Mouse (Mus musculus) embryonic facial prominence, embryonic 10.5 days (tissue): ENCODE measurements at regions not wholly inside any gene's neighbourhood (a gene's known extent, or its start where the extent isn't known, plus 50 kb on each side); places are given as distances from the start of the nearest gene placed in this dataset.

Experiments used
- DNase-seq: peaks from one replicate; pipeline ENCODE4 v3.0.0-alpha.2; 2017; ENCODE audit warnings: low spot score
- H3K27ac ChIP-seq: fragments of 300-500 bp; sonication (generic); replicated peaks from 2 replicates; pipeline ENCODE4 v1.5.1; 2016; ENCODE audit warnings: mild to moderate bottlenecking
- H3K27me3 ChIP-seq: fragments of 300-500 bp; sonication (generic); replicated peaks from 2 replicates; pipeline ENCODE4 v1.6.1; 2016; ENCODE audit warnings: low read depth, mild to moderate bottlenecking; ENCODE audit not compliant: poor library complexity, severe bottlenecking
- H3K36me3 ChIP-seq: fragments of 300-500 bp; sonication (generic); replicated peaks from 2 replicates; pipeline ENCODE4 v1.6.1; 2016; ENCODE audit warnings: mild to moderate bottlenecking, moderate library complexity
- H3K4me1 ChIP-seq: fragments of 300-500 bp; sonication (generic); 2 replicates; pipeline ENCODE4 v1.6.1; 2016
- H3K4me3 ChIP-seq: fragments of 300-500 bp; sonication (generic); 2 replicates; pipeline ENCODE4 v1.5.1; 2016; ENCODE audit warnings: mild to moderate bottlenecking, moderate library complexity
- H3K9me3 ChIP-seq: fragments of 300-500 bp; sonication (generic); 2 replicates; pipeline ENCODE4 v1.6.1; 2016; ENCODE audit warnings: mild to moderate bottlenecking
- WGBS: fragments of 180-500 bp; shearing (Covaris S2); methylation state at CpG from one replicate; pipeline ENCODE4 v1.1.7; 2016; 5-methylcytosine and 5-hydroxymethylcytosine counted together

DNA sequence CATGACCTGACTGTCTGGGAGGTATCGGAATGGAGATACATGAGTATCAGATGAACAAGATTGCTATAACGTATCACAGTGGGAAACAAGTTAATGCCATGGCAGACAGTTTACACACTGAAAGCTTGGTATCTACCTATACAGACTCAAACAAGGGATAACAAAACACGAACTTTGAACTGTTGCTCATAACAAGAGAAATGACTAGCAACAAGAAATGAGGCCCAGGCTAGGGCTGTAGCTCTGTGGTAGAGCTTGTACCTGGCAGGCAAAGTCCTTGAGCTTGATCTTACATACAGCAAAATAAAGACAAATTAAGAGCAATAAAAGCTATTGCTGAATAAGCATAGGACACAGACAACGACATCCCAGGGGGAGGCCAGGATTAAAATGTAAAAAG, 172.4 kb upstream of the Pln start:
- no peak for DNase-seq
- WGBS, result 87% methylated on average over 4 of the region's 4 CpGs
- Histone ChIP-seq H3K4me1 (no peaks in the 10 kb centered on the region), H3K9me3 (no peaks in the 10 kb centered on the region), H3K4me3 (no peak overlapping the region), H3K27ac (no peak overlapping the region), H3K36me3 (no peaks in the 10 kb centered on the region), H3K27me3 (no peaks in the 10 kb centered on the region)

DNA sequence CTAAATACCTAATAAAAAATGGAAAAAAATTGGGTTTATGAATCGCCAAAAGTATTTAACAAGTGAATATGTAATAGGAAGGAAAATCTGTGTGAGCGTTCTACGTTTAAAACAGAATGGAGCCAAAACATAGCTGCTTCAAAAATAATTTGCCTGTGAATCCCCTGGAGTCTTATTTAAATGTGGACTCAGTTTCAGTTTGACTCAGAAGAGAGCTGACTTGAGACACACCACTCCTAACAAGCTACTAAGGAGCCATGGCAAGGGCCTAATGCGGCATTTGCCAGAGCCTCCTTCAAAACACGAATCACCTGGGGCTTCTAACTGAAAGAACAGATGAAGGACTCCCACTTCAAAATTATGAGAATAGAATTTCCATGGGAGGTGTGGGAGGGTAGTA, 169.7 kb upstream of the Pln start:
- no peaks in the 10 kb centered on the region for H3K4me1 ChIP-seq
- no peaks in the 10 kb centered on the region for H3K27me3 ChIP-seq
- no peaks in the 10 kb centered on the region for H3K36me3 ChIP-seq
- H3K27ac ChIP-seq, result no peak overlapping the region
- 96% methylated on average over 5 of the region's 5 CpGs for WGBS
- DNase-seq, result no peak
- H3K9me3 ChIP-seq, result no peaks in the 10 kb centered on the region
- H3K4me3 ChIP-seq, result no peak overlapping the region

DNA sequence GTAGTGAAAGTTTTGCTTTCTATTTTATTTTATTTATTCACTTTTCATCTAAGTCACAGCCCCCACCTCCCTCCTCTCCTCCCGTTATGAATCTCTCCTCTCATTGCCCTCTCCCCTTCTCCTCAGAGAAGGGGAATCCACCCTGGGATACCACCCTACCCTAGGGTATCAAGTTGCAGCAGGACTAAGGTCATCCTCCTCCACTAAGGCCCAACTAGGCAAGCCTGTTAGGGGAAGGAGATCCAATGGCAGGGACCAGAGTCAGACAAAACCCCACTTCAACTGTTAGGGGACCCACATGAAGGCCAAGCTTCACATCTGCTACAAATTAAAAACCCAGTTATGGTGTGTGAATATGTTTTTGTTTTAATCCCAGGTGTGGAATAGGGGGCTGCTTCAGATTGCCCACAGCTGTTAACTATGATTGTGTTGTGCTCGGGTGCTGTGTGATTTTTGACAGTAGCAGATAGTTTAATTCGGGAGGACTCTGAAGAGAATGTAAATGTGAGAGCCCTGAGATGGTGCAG, 163.4 kb upstream of the Pln start:
- Histone ChIP-seq H3K27me3 (no peaks in the 10 kb centered on the region), H3K4me3 (no peak overlapping the region), H3K9me3 (no peaks in the 10 kb centered on the region), H3K36me3 (no peaks in the 10 kb centered on the region), H3K4me1 (peaks cover 18% of the 10 kb centered on the region), H3K27ac (no peak overlapping the region)
- 43% methylated on average over 3 of the region's 3 CpGs for WGBS
- peak; percentile 24 for DNase-seq

DNA sequence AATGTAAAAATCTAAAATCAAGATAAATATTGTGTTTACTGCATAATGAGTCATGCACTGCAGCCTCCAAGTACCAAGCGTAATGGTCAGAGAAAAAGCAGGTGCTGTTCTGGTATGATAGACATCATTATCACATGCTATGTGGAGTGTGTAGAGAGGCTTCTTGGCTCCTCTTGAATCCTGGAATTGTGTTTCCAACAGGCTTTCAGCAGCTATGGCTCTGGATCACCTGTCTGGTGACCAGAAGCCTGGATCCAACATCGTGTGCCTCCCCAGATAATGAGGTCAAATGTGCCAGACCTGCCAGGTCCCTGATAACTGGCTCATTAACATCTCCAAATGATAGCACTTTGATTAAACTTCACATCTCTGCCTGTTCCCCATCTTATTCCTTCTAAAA, 161.5 kb upstream of the Pln start:
- WGBS, result 90% methylated on average over 2 of the region's 2 CpGs

DNA sequence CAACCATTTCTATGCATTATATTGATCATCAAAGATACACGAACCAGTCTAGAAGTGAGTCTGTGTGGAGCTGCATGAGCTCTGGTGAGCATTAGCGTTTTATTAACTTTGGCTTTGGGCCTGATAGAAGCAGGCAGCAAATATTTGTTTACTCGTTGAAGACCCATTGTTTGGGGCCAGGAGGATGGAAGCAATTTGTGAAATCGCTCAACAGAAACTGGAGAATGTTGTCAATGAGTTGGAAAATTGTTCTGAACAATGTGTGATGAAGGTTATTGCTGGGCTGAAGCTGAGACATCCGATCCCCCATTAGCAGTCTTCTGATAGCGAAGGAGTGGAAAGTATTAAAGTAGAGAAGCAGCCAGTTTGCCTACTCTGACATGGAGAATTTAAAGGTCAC, 158.9 kb upstream of the Pln start:
- Histone ChIP-seq H3K9me3 (no peaks in the 10 kb centered on the region), H3K4me3 (no peak overlapping the region), H3K36me3 (no peaks in the 10 kb centered on the region), H3K27me3 (no peaks in the 10 kb centered on the region), H3K27ac (no peak overlapping the region), H3K4me1 (peaks cover 19% of the 10 kb centered on the region)
- no peak for DNase-seq
- 53% methylated on average over 6 of the region's 6 CpGs for WGBS

More for the DNA sequence above, 161.5 kb upstream of the Pln start:
- no peak for DNase-seq
- H3K4me3 ChIP-seq, result no peak overlapping the region
- no peaks in the 10 kb centered on the region for H3K36me3 ChIP-seq
- no peaks in the 10 kb centered on the region for H3K27me3 ChIP-seq
- H3K9me3 ChIP-seq, result no peaks in the 10 kb centered on the region
- H3K4me1 ChIP-seq, result peaks cover 19% of the 10 kb centered on the region
- no peak overlapping the region for H3K27ac ChIP-seq

DNA sequence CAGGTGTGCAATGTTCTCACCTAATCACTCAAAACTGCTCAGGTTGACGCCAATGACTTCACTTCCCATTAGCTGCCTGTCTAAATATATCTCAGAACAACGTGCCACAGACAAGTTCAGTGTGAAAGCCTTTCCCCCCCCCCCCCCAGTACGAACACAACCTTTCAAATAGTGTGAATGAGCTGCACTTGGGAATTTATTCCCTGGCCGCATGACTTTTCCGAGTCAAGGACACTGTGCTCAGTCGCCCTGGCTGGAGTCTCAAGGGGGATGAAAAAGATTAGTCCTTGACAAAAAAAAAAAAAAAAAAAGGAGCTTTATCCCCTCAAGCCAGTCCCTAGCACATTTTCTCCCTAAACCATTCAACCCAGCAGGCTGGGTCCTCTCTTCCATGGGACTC, 158.4 kb upstream of the Pln start:
- Histone ChIP-seq H3K36me3 (no peaks in the 10 kb centered on the region), H3K4me1 (peaks cover 16% of the 10 kb centered on the region), H3K9me3 (no peaks in the 10 kb centered on the region), H3K27me3 (no peaks in the 10 kb centered on the region), H3K4me3 (no peak overlapping the region), H3K27ac (no peak overlapping the region)
- DNase-seq, result no peak
- WGBS, result 53% methylated on average over 6 of the region's 6 CpGs

DNA sequence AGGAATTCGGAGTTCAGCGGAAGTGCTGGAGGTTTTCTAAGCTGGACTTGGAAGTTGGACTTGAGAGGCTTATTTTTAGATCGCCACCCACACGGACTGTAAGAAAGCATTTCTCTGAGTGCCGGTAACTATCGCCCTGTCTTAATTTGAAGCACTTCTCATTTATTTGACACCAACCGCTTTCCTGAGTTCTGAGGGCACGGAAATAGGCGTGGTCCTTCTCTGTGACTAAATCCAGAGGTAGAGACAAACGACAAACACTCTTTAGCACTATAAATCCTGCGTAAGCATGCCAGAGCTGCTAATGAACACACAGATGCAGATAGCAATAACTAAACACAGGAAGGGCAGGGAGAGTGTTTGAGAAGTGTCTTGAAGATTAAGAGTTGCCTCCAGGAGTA, 156.7 kb upstream of the Pln start:
- Histone ChIP-seq H3K4me1 (peaks cover 13% of the 10 kb centered on the region), H3K9me3 (no peaks in the 10 kb centered on the region), H3K4me3 (no peak overlapping the region), H3K27me3 (no peaks in the 10 kb centered on the region), H3K27ac (no peak overlapping the region; the same call in 1 of the 2 replicates), H3K36me3 (no peaks in the 10 kb centered on the region)
- 76% methylated on average over 11 of the region's 11 CpGs for WGBS
- no peak for DNase-seq

DNA sequence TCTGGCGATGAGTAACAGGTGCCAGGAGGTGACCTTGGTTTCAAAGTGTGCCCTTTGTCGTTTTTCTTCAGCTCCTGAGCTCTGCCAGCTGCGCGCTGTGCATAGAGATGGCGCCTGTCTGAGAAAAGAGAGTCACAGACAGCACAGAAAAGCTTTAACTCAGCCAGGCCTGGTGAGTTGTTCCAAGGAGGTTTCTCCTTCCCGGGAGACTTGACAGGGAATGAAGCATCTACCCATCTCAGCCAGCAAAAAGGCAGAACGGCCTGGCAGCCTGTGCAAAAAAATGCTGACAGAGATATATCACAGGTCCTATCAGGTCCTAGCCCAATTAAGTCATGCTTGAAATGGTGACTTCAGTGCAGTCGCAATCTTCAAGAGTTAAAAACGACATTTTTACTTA, 156.1 kb upstream of the Pln start:
- Histone ChIP-seq H3K4me1 (peaks cover 13% of the 10 kb centered on the region), H3K4me3 (no peak overlapping the region), H3K36me3 (no peaks in the 10 kb centered on the region), H3K9me3 (no peaks in the 10 kb centered on the region), H3K27me3 (no peaks in the 10 kb centered on the region), H3K27ac (no peak overlapping the region)
- DNase-seq, result no peak
- 78% methylated on average over 9 of the region's 9 CpGs for WGBS

DNA sequence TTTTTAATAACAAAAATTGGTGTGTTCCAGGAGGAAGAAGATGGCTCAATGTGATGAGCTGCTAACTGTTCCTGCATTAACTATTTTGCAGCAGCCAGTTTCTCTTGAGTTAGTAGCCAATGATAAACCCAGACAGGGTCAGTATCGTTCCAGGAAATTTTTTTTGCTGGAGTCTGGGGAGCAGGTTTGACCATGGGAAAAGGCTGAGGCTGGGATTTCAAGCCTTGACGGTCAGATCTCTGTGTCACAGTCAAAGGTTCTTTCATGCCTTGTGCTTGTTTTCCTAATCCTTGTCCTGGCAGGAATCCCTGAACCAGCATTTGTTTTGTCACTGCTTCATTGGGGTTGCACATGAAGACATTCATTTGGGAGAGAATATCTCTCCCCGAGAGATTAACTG, 129.0 kb upstream of the Pln start:
- Histone ChIP-seq H3K4me1 (no peaks in the 10 kb centered on the region), H3K27ac (no peak overlapping the region), H3K27me3 (no peaks in the 10 kb centered on the region), H3K9me3 (no peaks in the 10 kb centered on the region), H3K4me3 (no peak overlapping the region), H3K36me3 (no peaks in the 10 kb centered on the region)
- no peak for DNase-seq
- 83% methylated on average over 3 of the region's 3 CpGs for WGBS

DNA sequence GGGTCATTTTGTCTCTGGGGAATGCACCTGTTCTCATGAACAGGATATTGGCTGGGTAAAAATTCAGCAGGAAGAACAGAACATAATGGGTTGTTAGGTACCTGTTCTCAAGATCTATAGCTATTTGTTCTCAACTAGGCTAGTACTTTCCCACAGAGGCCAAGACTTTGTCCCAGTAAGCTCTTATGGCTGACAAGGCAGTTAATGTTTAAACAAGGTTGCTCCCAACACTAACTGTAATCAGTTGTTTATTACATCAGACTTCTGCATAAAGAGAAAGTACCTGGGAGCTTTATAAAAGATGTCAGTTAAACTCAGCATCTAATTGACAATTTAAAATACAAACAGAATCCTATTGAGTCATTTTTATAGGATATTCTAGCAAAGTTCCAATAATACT, 127.6 kb upstream of the Pln start:
- Histone ChIP-seq H3K36me3 (no peaks in the 10 kb centered on the region), H3K27me3 (no peaks in the 10 kb centered on the region), H3K27ac (no peak overlapping the region), H3K4me1 (no peaks in the 10 kb centered on the region), H3K4me3 (no peak overlapping the region), H3K9me3 (no peaks in the 10 kb centered on the region)
- DNase-seq, result no peak
